Mouse (Mus musculus): ENCODE data around the gene Ctbp1. TPM values are rescaled to one million over a fixed set of nuclear protein-coding genes. Genes with fewer than 3 reads are reported as not detected.
A peak's percentile ranks its signal among the peaks of the same experiment; 100 is the strongest.

Gene Ctbp1
- polyA plus RNA-seq, 1 experiment from 2014 or later: 513 TPM

- Histone ChIP-seq H3K27ac (ENCODE audit: low read depth, low read length) (no peak overlapping the region), H3K27me3 (ENCODE audit: control insufficient read depth, insufficient read depth, low read length) (no peaks in the 10 kb centered on the region), H3K4me2 (ENCODE audit: low read depth, low read length) (no peak overlapping the region), H3K36me3 (ENCODE audit: control insufficient read depth, insufficient read depth, low read length) (peaks cover 97% of the 10 kb centered on the region), H3K9ac (replicated peaks; ENCODE audit: low read depth, low read length) (no peak overlapping the region), H3K4me1 (ENCODE audit: control insufficient read depth, insufficient read depth, low read length) (no peaks in the 10 kb centered on the region), H3K4me3 (ENCODE audit: low read depth, low read length) (no peak overlapping the region), H3K9me3 (ENCODE audit: control insufficient read depth, low read length) (no peaks in the 10 kb centered on the region)
- WGBS: 91% methylated on average over 5 of the region's 5 CpGs
- no peak for ATAC-seq (ENCODE audit: low read depth)
These were observed 20.4 kb downstream of the Ctbp1 start for GRCm38 (mm10) chr5:33254416-33254815.

GRCm38 (mm10) chr5:33248186-33248585, 26.6 kb downstream of the Ctbp1 start:
- ATAC-seq (ENCODE audit: low read depth): no peak

GRCm38 (mm10) chr5:33247387-33247786, 27.4 kb downstream of the Ctbp1 start:
- Histone ChIP-seq H3K4me3 (ENCODE audit: low read depth, low read length) (no peak overlapping the region), H3K27me3 (ENCODE audit: control insufficient read depth, insufficient read depth, low read length) (no peaks in the 10 kb centered on the region), H3K27ac (ENCODE audit: low read depth, low read length) (no peak overlapping the region), H3K36me3 (ENCODE audit: control insufficient read depth, insufficient read depth, low read length) (peaks cover 58% of the 10 kb centered on the region), H3K4me1 (ENCODE audit: control insufficient read depth, insufficient read depth, low read length) (no peaks in the 10 kb centered on the region), H3K9ac (replicated peaks; ENCODE audit: low read depth, low read length) (no peak overlapping the region), H3K4me2 (ENCODE audit: low read depth, low read length) (no peak overlapping the region), H3K9me3 (ENCODE audit: control insufficient read depth, low read length) (no peaks in the 10 kb centered on the region)
- 86% methylated on average over 2 of the region's 2 CpGs for WGBS
- no peak for ATAC-seq (ENCODE audit: low read depth)

More at GRCm38 (mm10) chr5:33248186-33248585, 26.6 kb downstream of the Ctbp1 start:
- WGBS: 89% methylated on average over 12 of the region's 12 CpGs
- Histone ChIP-seq H3K36me3 (ENCODE audit: control insufficient read depth, insufficient read depth, low read length) (peaks cover 66% of the 10 kb centered on the region), H3K27me3 (ENCODE audit: control insufficient read depth, insufficient read depth, low read length) (no peaks in the 10 kb centered on the region), H3K9ac (replicated peaks; ENCODE audit: low read depth, low read length) (no peak overlapping the region), H3K9me3 (ENCODE audit: control insufficient read depth, low read length) (no peaks in the 10 kb centered on the region), H3K27ac (ENCODE audit: low read depth, low read length) (no peak overlapping the region), H3K4me1 (ENCODE audit: control insufficient read depth, insufficient read depth, low read length) (no peaks in the 10 kb centered on the region), H3K4me3 (ENCODE audit: low read depth, low read length) (no peak overlapping the region), H3K4me2 (ENCODE audit: low read depth, low read length) (no peak overlapping the region)

GRCm38 (mm10) chr5:33245701-33246100, 29.1 kb downstream of the Ctbp1 start:
- no peak for ATAC-seq (ENCODE audit: low read depth)

GRCm38 (mm10) chr5:33244377-33244920, 30.3 kb downstream of the Ctbp1 start:
- 78% methylated on average over 5 of the region's 5 CpGs for WGBS
- H3K27me3 ChIP-seq (ENCODE audit: control insufficient read depth, insufficient read depth, low read length): no peaks in the 10 kb centered on the region
- ATAC-seq (ENCODE audit: low read depth): no peak
- H3K9ac ChIP-seq (replicated peaks; ENCODE audit: low read depth, low read length): no peak overlapping the region
- H3K4me1 ChIP-seq (ENCODE audit: control insufficient read depth, insufficient read depth, low read length): no peaks in the 10 kb centered on the region
- no peak overlapping the region for H3K27ac ChIP-seq (ENCODE audit: low read depth, low read length)
- no peak overlapping the region for H3K4me2 ChIP-seq (ENCODE audit: low read depth, low read length)
- no peaks in the 10 kb centered on the region for H3K9me3 ChIP-seq (ENCODE audit: control insufficient read depth, low read length)
- H3K4me3 ChIP-seq (ENCODE audit: low read depth, low read length): no peak overlapping the region
- peaks cover 31% of the 10 kb centered on the region for H3K36me3 ChIP-seq (ENCODE audit: control insufficient read depth, insufficient read depth, low read length)

More at GRCm38 (mm10) chr5:33245701-33246100, 29.1 kb downstream of the Ctbp1 start:
- H3K9ac ChIP-seq (replicated peaks; ENCODE audit: low read depth, low read length): no peak overlapping the region
- H3K9me3 ChIP-seq (ENCODE audit: control insufficient read depth, low read length): no peaks in the 10 kb centered on the region
- no peaks in the 10 kb centered on the region for H3K27me3 ChIP-seq (ENCODE audit: control insufficient read depth, insufficient read depth, low read length)
- H3K4me2 ChIP-seq (ENCODE audit: low read depth, low read length): no peak overlapping the region
- no peak overlapping the region for H3K4me3 ChIP-seq (ENCODE audit: low read depth, low read length)
- H3K36me3 ChIP-seq (ENCODE audit: control insufficient read depth, insufficient read depth, low read length): peaks cover 42% of the 10 kb centered on the region
- H3K4me1 ChIP-seq (ENCODE audit: control insufficient read depth, insufficient read depth, low read length): no peaks in the 10 kb centered on the region
- H3K27ac ChIP-seq (ENCODE audit: low read depth, low read length): peak overlapping the region; percentile 48; the same call in 1 of the 2 replicates
- 89% methylated on average over 3 of the region's 3 CpGs for WGBS

GRCm38 (mm10) chr5:33239934-33240333, 34.9 kb downstream of the Ctbp1 start:
- ATAC-seq (ENCODE audit: low read depth): no peak
- H3K27me3 ChIP-seq (ENCODE audit: control insufficient read depth, insufficient read depth, low read length): no peaks in the 10 kb centered on the region
- no peaks in the 10 kb centered on the region for H3K4me1 ChIP-seq (ENCODE audit: control insufficient read depth, insufficient read depth, low read length)
- 66% methylated on average over 3 of the region's 3 CpGs for WGBS
- no peak overlapping the region for H3K4me2 ChIP-seq (ENCODE audit: low read depth, low read length)
- H3K4me3 ChIP-seq (ENCODE audit: low read depth, low read length): no peak overlapping the region
- H3K36me3 ChIP-seq (ENCODE audit: control insufficient read depth, insufficient read depth, low read length): no peaks in the 10 kb centered on the region
- H3K9ac ChIP-seq (replicated peaks; ENCODE audit: low read depth, low read length): no peak overlapping the region
- H3K9me3 ChIP-seq (ENCODE audit: control insufficient read depth, low read length): no peaks in the 10 kb centered on the region
- H3K27ac ChIP-seq (ENCODE audit: low read depth, low read length): no peak overlapping the region

- WGBS: 83% methylated on average over 3 of the region's 3 CpGs
- no peaks in the 10 kb centered on the region for H3K27me3 ChIP-seq (ENCODE audit: control insufficient read depth, insufficient read depth, low read length)
- H3K9ac ChIP-seq (replicated peaks; ENCODE audit: low read depth, low read length): no peak overlapping the region
- H3K27ac ChIP-seq (ENCODE audit: low read depth, low read length): no peak overlapping the region
- peak; percentile 34; the same call in 1 of the 2 replicates for ATAC-seq (ENCODE audit: low read depth)
- no peaks in the 10 kb centered on the region for H3K4me1 ChIP-seq (ENCODE audit: control insufficient read depth, insufficient read depth, low read length)
- no peak overlapping the region for H3K4me2 ChIP-seq (ENCODE audit: low read depth, low read length)
- no peaks in the 10 kb centered on the region for H3K9me3 ChIP-seq (ENCODE audit: control insufficient read depth, low read length)
- H3K36me3 ChIP-seq (ENCODE audit: control insufficient read depth, insufficient read depth, low read length): no peaks in the 10 kb centered on the region
- no peak overlapping the region for H3K4me3 ChIP-seq (ENCODE audit: low read depth, low read length)
These were observed 35.6 kb downstream of the Ctbp1 start for GRCm38 (mm10) chr5:33239111-33239714.

- H3K9ac ChIP-seq (replicated peaks; ENCODE audit: low read depth, low read length): no peak overlapping the region
- no peak for ATAC-seq (ENCODE audit: low read depth)
- WGBS: 75% methylated on average over 3 of the region's 3 CpGs
These were observed 36.5 kb downstream of the Ctbp1 start for GRCm38 (mm10) chr5:33238256-33238645.

GRCm38 (mm10) chr5:33237600-33238255, 37.1 kb downstream of the Ctbp1 start:
- Histone ChIP-seq H3K9ac (replicated peaks; ENCODE audit: low read depth, low read length) (no peak overlapping the region), H3K36me3 (ENCODE audit: control insufficient read depth, insufficient read depth, low read length) (no peaks in the 10 kb centered on the region), H3K27ac (ENCODE audit: low read depth, low read length) (no peak overlapping the region), H3K4me1 (ENCODE audit: control insufficient read depth, insufficient read depth, low read length) (no peaks in the 10 kb centered on the region), H3K4me2 (ENCODE audit: low read depth, low read length) (no peak overlapping the region), H3K4me3 (ENCODE audit: low read depth, low read length) (no peak overlapping the region), H3K9me3 (ENCODE audit: control insufficient read depth, low read length) (no peaks in the 10 kb centered on the region), H3K27me3 (ENCODE audit: control insufficient read depth, insufficient read depth, low read length) (no peaks in the 10 kb centered on the region)
- no peak for ATAC-seq (ENCODE audit: low read depth)
- WGBS: 92% methylated on average over 10 of the region's 11 CpGs

More at GRCm38 (mm10) chr5:33238256-33238645, 36.5 kb downstream of the Ctbp1 start:
- Histone ChIP-seq H3K27me3 (ENCODE audit: control insufficient read depth, insufficient read depth, low read length) (no peaks in the 10 kb centered on the region), H3K27ac (ENCODE audit: low read depth, low read length) (no peak overlapping the region), H3K36me3 (ENCODE audit: control insufficient read depth, insufficient read depth, low read length) (no peaks in the 10 kb centered on the region), H3K4me2 (ENCODE audit: low read depth, low read length) (no peak overlapping the region), H3K4me3 (ENCODE audit: low read depth, low read length) (no peak overlapping the region), H3K4me1 (ENCODE audit: control insufficient read depth, insufficient read depth, low read length) (no peaks in the 10 kb centered on the region), H3K9me3 (ENCODE audit: control insufficient read depth, low read length) (no peaks in the 10 kb centered on the region)
